Mouse (Mus musculus) MEL (cell line): ENCODE measurements around the gene Ptpro. TPM values are rescaled to one million over a fixed set of nuclear protein-coding genes. Genes with fewer than 3 reads are reported as not detected.

Experiments used
- DNase-seq: peaks from one replicate; pipeline ENCODE4 v3.0.0; 2011; ENCODE audit warnings: low read depth, low spot score
- H3K27ac ChIP-seq: 2 replicates; pipeline ENCODE4 v1.5.1; 2012; ENCODE audit warnings: low read depth, mild to moderate bottlenecking, control low read depth, low read length, moderate library complexity; ENCODE audit not compliant: control insufficient read depth
- H3K27me3 ChIP-seq, 2 experiments: fragments of 150-350 bp in 1 of 2; sonication (generic) in 1 of 2; 2 replicates each; pipeline ENCODE4 v1.6.1; 2012; ENCODE audit warnings: low read length in 2 of 2, mild to moderate bottlenecking in 2 of 2, improper control_type of control experiment in 1 of 2, moderate library complexity in 1 of 2; ENCODE audit not compliant: insufficient read depth in 2 of 2, control insufficient read depth in 1 of 2
- H3K36me3 ChIP-seq, 2 experiments: 2 replicates each; pipeline ENCODE4 v1.6.1; 2012 to 2014; ENCODE audit warnings: low read length in 2 of 2, improper control_type of control experiment in 1 of 2, inconsistent platforms in 1 of 2, mild to moderate bottlenecking in 1 of 2; ENCODE audit not compliant: insufficient read depth in 2 of 2, control insufficient read depth in 1 of 2
- H3K4me1 ChIP-seq, 2 experiments: fragments of 150-350 bp in 1 of 2; sonication (generic) in 1 of 2; 2 replicates each; pipeline ENCODE4 v1.6.1; 2012; ENCODE audit warnings: low read length in 2 of 2, improper control_type of control experiment in 1 of 2, mild to moderate bottlenecking in 1 of 2; ENCODE audit not compliant: insufficient read depth in 2 of 2, control insufficient read depth in 1 of 2
- H3K4me3 ChIP-seq, 2 experiments: fragments of 150-350 bp in 1 of 2; sonication (generic) in 1 of 2; 2 replicates each; pipeline ENCODE4 v1.5.1; 2012; ENCODE audit warnings: low read depth in 2 of 2, low read length in 2 of 2, mild to moderate bottlenecking in 2 of 2, moderate library complexity in 2 of 2, control low read depth in 1 of 2, improper control_type of control experiment in 1 of 2; ENCODE audit not compliant: control insufficient read depth in 1 of 2, insufficient read depth in 1 of 2
- H3K79me2 ChIP-seq: 2 replicates; pipeline ENCODE4 v1.6.1; 2012; ENCODE audit warnings: mild to moderate bottlenecking, low read length, moderate library complexity; ENCODE audit not compliant: control insufficient read depth, poor library complexity, insufficient read depth
- H3K9ac ChIP-seq: 2 replicates; pipeline ENCODE4 v1.6.1; 2012; ENCODE audit warnings: low read depth, mild to moderate bottlenecking, control low read depth, low read length, moderate library complexity; ENCODE audit not compliant: control insufficient read depth, poor library complexity, severe bottlenecking
- H3K9me3 ChIP-seq: fragments of 150-350 bp; sonication (generic); replicated peaks from 2 replicates; pipeline ENCODE4 v1.6.1; 2012; ENCODE audit warnings: mild to moderate bottlenecking, low read length, improper control_type of control experiment, moderate library complexity; ENCODE audit not compliant: insufficient read depth
- CHD2 ChIP-seq: IDR thresholded peaks from 2 replicates; pipeline ENCODE4 v1.6.1; 2011; ENCODE audit warnings: low read length, improper control_type of control experiment
- ELF1 ChIP-seq: IDR thresholded peaks from 2 replicates; pipeline ENCODE4 v1.6.1; 2014; ENCODE audit warnings: low read depth, mild to moderate bottlenecking, inconsistent platforms, low read length, improper control_type of control experiment, moderate library complexity
- ETS1 ChIP-seq: IDR thresholded peaks from 2 replicates; pipeline ENCODE4 v1.6.1; 2012; ENCODE audit warnings: low read depth, mild to moderate bottlenecking, inconsistent platforms, low read length, improper control_type of control experiment, moderate library complexity
- HCFC1 ChIP-seq: IDR thresholded peaks from 2 replicates; pipeline ENCODE4 v1.6.1; 2012; ENCODE audit warnings: low read depth, mild to moderate bottlenecking, inconsistent platforms, low read length, improper control_type of control experiment, moderate library complexity
- MAFK ChIP-seq: IDR thresholded peaks from 2 replicates; pipeline ENCODE4 v1.6.1; 2011; ENCODE audit warnings: low read depth, mild to moderate bottlenecking, low read length, improper control_type of control experiment, borderline replicate concordance
- MAX ChIP-seq: IDR thresholded peaks from 2 replicates; pipeline ENCODE4 v1.6.1; 2011; ENCODE audit warnings: low read length, improper control_type of control experiment
- MEF2A ChIP-seq: IDR thresholded peaks from 2 replicates; pipeline ENCODE4 v1.6.1; 2014; ENCODE audit warnings: low read depth, mild to moderate bottlenecking, inconsistent platforms, low read length, improper control_type of control experiment; ENCODE audit not compliant: poor library complexity, insufficient replicate concordance, severe bottlenecking; ENCODE audit errors: extremely low read depth
- NELFE ChIP-seq: IDR thresholded peaks from 2 replicates; pipeline ENCODE4 v1.6.1; 2011; ENCODE audit warnings: low read depth, low read length, improper control_type of control experiment
- POLR2A ChIP-seq, 2 experiments: IDR thresholded peaks; 2 replicates each; pipeline ENCODE4 v1.6.1; 2011 to 2012; ENCODE audit warnings: low read length in 2 of 2, mild to moderate bottlenecking in 2 of 2, control low read depth in 1 of 2, improper control_type of control experiment in 1 of 2, low read depth in 1 of 2, moderate library complexity in 1 of 2; ENCODE audit not compliant: control insufficient read depth in 1 of 2, insufficient read depth in 1 of 2, poor library complexity in 1 of 2
- RAD21 ChIP-seq: IDR thresholded peaks from 2 replicates; pipeline ENCODE4 v1.6.1; 2011; ENCODE audit warnings: mild to moderate bottlenecking, low read depth, low read length, improper control_type of control experiment
- SIN3A ChIP-seq: IDR thresholded peaks from 2 replicates; pipeline ENCODE4 v1.6.1; 2012; ENCODE audit warnings: low read length, improper control_type of control experiment, inconsistent platforms
- SMC3 ChIP-seq: IDR thresholded peaks from 2 replicates; pipeline ENCODE4 v1.6.1; 2011; ENCODE audit warnings: low read depth, low read length, improper control_type of control experiment
- TAL1 ChIP-seq: IDR thresholded peaks from 2 replicates; pipeline ENCODE4 v1.6.1; 2012; ENCODE audit warnings: mild to moderate bottlenecking, inconsistent platforms, low read length, moderate library complexity, mixed read lengths
- TBP ChIP-seq: IDR thresholded peaks from 2 replicates; pipeline ENCODE4 v1.8.0; 2011; ENCODE audit warnings: low read depth, low read length, improper control_type of control experiment
- TCF12 ChIP-seq: IDR thresholded peaks from 2 replicates; pipeline ENCODE4 v1.6.1; 2014; ENCODE audit warnings: low read depth, mild to moderate bottlenecking, inconsistent platforms, low read length, improper control_type of control experiment, moderate library complexity
- UBTF ChIP-seq: IDR thresholded peaks from 2 replicates; pipeline ENCODE4 v1.6.1; 2012; ENCODE audit warnings: low read depth, mild to moderate bottlenecking, inconsistent platforms, low read length, improper control_type of control experiment, moderate library complexity, borderline replicate concordance; ENCODE audit not compliant: insufficient read depth
- USF2 ChIP-seq, 2 experiments: IDR thresholded peaks; 2 replicates each; pipeline ENCODE4 v1.6.1; 2011 to 2012; ENCODE audit warnings: improper control_type of control experiment in 2 of 2, low read length in 2 of 2, borderline replicate concordance in 1 of 2, inconsistent platforms in 1 of 2, low read depth in 1 of 2, mild to moderate bottlenecking in 1 of 2; ENCODE audit not compliant: insufficient read depth in 1 of 2
- ZMIZ1 ChIP-seq: IDR thresholded peaks from 2 replicates; pipeline ENCODE4 v1.6.1; 2012; ENCODE audit warnings: low read depth, mild to moderate bottlenecking, inconsistent platforms, low read length, improper control_type of control experiment, moderate library complexity
- ZNF384 ChIP-seq: IDR thresholded peaks from 2 replicates; pipeline ENCODE4 v1.6.1; 2012; ENCODE audit warnings: low read depth, mild to moderate bottlenecking, inconsistent platforms, low read length, improper control_type of control experiment
- polyA plus RNA-seq, 2 experiments: library from polyadenylated mRNA; stranded (reverse) in 1 of 2; unstranded in 1 of 2; fragments of >175 nt in 1 of 2; fragments of >200 nt in 1 of 2; gene quantifications; 2 replicates each; pipeline versions ENCODE4 v1.2.1 to v1.2.4; 2012; ENCODE audit warnings: low replicate concordance in 2 of 2, low read depth in 1 of 2; ENCODE audit not compliant: insufficient read length in 2 of 2, insufficient read depth in 1 of 2, missing spikeins in 1 of 2
- total RNA-seq: library from RNA; depleted of rRNA; stranded (reverse); fragments of 300-350 nt; gene quantifications from 2 replicates; pipeline ENCODE4 v1.2.3, GENCODE M21; 2012; rRNA removed

The Ptpro gene
- total RNA-seq, result not detected in 2 replicates
- polyA plus RNA-seq, result not detected

- Histone ChIP-seq H3K9ac (no peak within 1 kb of the TSS), H3K36me3 (no peaks in the 10 kb centered on the region), H3K4me3 (no peak within 1 kb of the TSS), H3K79me2 (no peaks in the 10 kb centered on the region), H3K4me1 (no peaks in the 10 kb centered on the region), H3K27me3 (no peaks in the 10 kb centered on the region), H3K9me3 (no peaks in the 10 kb centered on the region), H3K27ac (no peak within 1 kb of the TSS)
- DNase-seq, result no peak
- TF ChIP-seq ZNF384 (no peak), UBTF (no peak), CHD2 (no peak), POLR2A (IDR thresholded peaks at IDR 0.05; ENCODE audit: control insufficient read depth in 1 of 2, insufficient read depth in 1 of 2, low read depth in 1 of 2, low read length in 2 of 2, poor library complexity in 1 of 2) (no peak), TBP (no peak), MEF2A (no peak), TCF12 (no peak), ETS1 (no peak)
Observed at GRCm38 (mm10) chr6:137252194-137252886, at the start of gene Ptpro. Ptpro (plus strand) TSS chr6:137252319.

- DNase-seq, result no peak
- Histone ChIP-seq H3K4me3 (no peak overlapping the region), H3K9ac (no peak overlapping the region), H3K27me3 (no peaks in the 10 kb centered on the region), H3K36me3 (no peaks in the 10 kb centered on the region)
- TF ChIP-seq ELF1, result no peak
- TF ChIP-seq POLR2A (IDR thresholded peaks at IDR 0.05; ENCODE audit: control insufficient read depth in 1 of 2, insufficient read depth in 1 of 2, low read depth in 1 of 2, low read length in 2 of 2, poor library complexity in 1 of 2), result no peak
- no peak for TF ChIP-seq ZNF384
- TF ChIP-seq ZMIZ1, result no peak
- no peak for TF ChIP-seq RAD21
- no peak for TF ChIP-seq USF2 (IDR thresholded peaks at IDR 0.05; ENCODE audit: borderline replicate concordance in 1 of 2, insufficient read depth in 1 of 2, low read depth in 1 of 2, low read length in 2 of 2)
- no peak for TF ChIP-seq TAL1
- TF ChIP-seq MAFK, result no peak
- TF ChIP-seq SIN3A, result no peak
- TF ChIP-seq NELFE, result no peak
- no peak for TF ChIP-seq SMC3
- no peak for TF ChIP-seq HCFC1
- TF ChIP-seq MAX, result no peak
- TF ChIP-seq, all 39 proteins: peak for 0
- Histone ChIP-seq H3K9me3 (no peaks in the 10 kb centered on the region), H3K27ac (no peak overlapping the region), H3K79me2 (no peaks in the 10 kb centered on the region), H3K4me1 (no peaks in the 10 kb centered on the region)
Observed at GRCm38 (mm10) chr6:137202661-137203060, 49.5 kb upstream of the Ptpro start.
